Mouse (Mus musculus) heart, postnatal 0 days (tissue): ENCODE measurements around the gene Kcnk10.

ENCODE experiments used
- CTCF ChIP-seq: IDR thresholded peaks from 2 replicates; pipeline ENCODE4 v1.5.1; 2016; ENCODE audit warnings: antibody characterized with exemption, control low read depth, low read depth
- EP300 ChIP-seq: IDR thresholded peaks from 2 replicates; pipeline ENCODE4 v1.6.1; 2016; ENCODE audit warnings: antibody characterized with exemption, low read depth

DNA sequence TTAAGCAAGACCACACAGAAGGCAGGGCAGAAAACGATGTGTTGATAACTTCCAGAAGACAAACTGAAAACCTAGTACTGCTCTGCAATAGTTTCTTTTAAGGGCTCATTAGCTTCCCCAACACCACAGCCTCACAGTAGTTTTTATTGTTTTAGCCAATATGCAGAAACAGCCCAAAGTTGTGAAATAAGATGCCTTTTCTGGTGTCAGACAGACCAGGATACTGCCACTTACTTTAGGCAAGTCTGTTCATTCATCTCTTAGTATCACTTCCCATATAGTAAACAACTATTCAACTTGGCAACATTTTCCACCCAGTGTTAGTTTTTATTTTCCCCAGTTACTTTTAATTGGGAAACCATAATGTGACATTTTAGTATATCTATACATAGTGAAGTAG is 171.5 kb downstream of the Kcnk10 start:
- TF ChIP-seq CTCF = no peak
- no peak for TF ChIP-seq EP300
